Mouse (Mus musculus) kidney, postnatal 0 days (tissue): ENCODE results near the gene Gm26602. TPM values are rescaled to one million over a fixed set of nuclear protein-coding genes. Genes with fewer than 3 reads are reported as not detected.

Experiments
- ATAC-seq: fragments of 200-750 bp; cut with Nextera tagmentation; replicated peaks from 2 replicates; pipeline ENCODE4 v1.8.0; 2017; ENCODE audit warnings: low read depth, moderate number of reproducible peaks, moderate TSS enrichment, moderate library complexity; ENCODE audit not compliant: low FRiP score
- DNase-seq: peaks from one replicate; pipeline ENCODE4 v3.0.0-alpha.2; 2016; ENCODE audit warnings: low spot score
- H3K27ac ChIP-seq: fragments of 300-500 bp; sonication (generic); 2 replicates; pipeline ENCODE4 v1.5.1; 2014; ENCODE audit warnings: mild to moderate bottlenecking
- H3K27me3 ChIP-seq: fragments of 300-500 bp; sonication (generic); 2 replicates; pipeline ENCODE4 v1.6.1; 2014; ENCODE audit warnings: low read length, mixed read lengths; ENCODE audit not compliant: insufficient read depth
- H3K36me3 ChIP-seq: fragments of 300-500 bp; sonication (generic); 2 replicates; pipeline ENCODE4 v1.6.1; 2014; ENCODE audit warnings: low read length, mixed read lengths; ENCODE audit not compliant: insufficient read depth
- H3K4me1 ChIP-seq: fragments of 300-500 bp; sonication (generic); replicated peaks from 2 replicates; pipeline ENCODE4 v1.6.1; 2014; ENCODE audit warnings: antibody characterized with exemption, low read length, mixed read lengths; ENCODE audit not compliant: insufficient read depth
- H3K4me2 ChIP-seq: fragments of 300-500 bp; sonication (generic); 2 replicates; pipeline ENCODE4 v1.6.1; 2014; ENCODE audit warnings: mild to moderate bottlenecking, low read length, moderate library complexity, mixed read lengths
- H3K4me3 ChIP-seq: fragments of 300-500 bp; sonication (generic); replicated peaks from 2 replicates; pipeline ENCODE4 v1.5.1; 2014; ENCODE audit warnings: low read depth, low read length
- H3K9ac ChIP-seq: fragments of 300-500 bp; sonication (generic); 2 replicates; pipeline ENCODE4 v1.6.1; 2014; ENCODE audit warnings: low read depth, low read length
- H3K9me3 ChIP-seq: fragments of 300-500 bp; sonication (generic); replicated peaks from 2 replicates; pipeline ENCODE4 v1.6.1; 2016; ENCODE audit warnings: low read length, inconsistent platforms, mixed read lengths
- CTCF ChIP-seq: IDR thresholded peaks from 2 replicates; pipeline ENCODE4 v1.5.1; 2016; ENCODE audit warnings: antibody characterized with exemption, low read depth, mild to moderate bottlenecking, moderate library complexity
- WGBS: fragments of 180-500 bp; shearing (Covaris S2); extraction: QIAGEN DNeasy Blood & Tissue Kit; methylation state at CpG from one replicate; pipeline ENCODE4 v1.1.7; 2014; 5-methylcytosine and 5-hydroxymethylcytosine counted together
- polyA plus RNA-seq: library from polyadenylated mRNA; unstranded; fragments of >200 nt; fragmentation: Nextera tagmentation; extraction: Ambion mirVana; gene quantifications from 2 replicates; pipeline ENCODE4 v1.2.1, GENCODE M21; 2015

Gene Gm26602
- polyA plus RNA-seq, 1 experiment from 2014 or later: 21.6 TPM

GRCm38 (mm10) chr10:79906712-79907111, 3.9 kb upstream of the Gm26602 start:
- WGBS: 96% methylated on average over 9 of the region's 9 CpGs
- ATAC-seq: no peak
- no peak overlapping the region for H3K4me3 ChIP-seq

GRCm38 (mm10) chr10:79907415-79907814, 3.2 kb upstream of the Gm26602 start:
- H3K9ac ChIP-seq: no peak overlapping the region
- TF ChIP-seq CTCF: no peak
- H3K36me3 ChIP-seq: peaks cover 47% of the 10 kb centered on the region
- no peaks in the 10 kb centered on the region for H3K4me1 ChIP-seq
- DNase-seq (no peak), ATAC-seq (no peak)
- H3K27ac ChIP-seq: no peak overlapping the region
- WGBS: 89% methylated on average over 10 of the region's 10 CpGs
- H3K27me3 ChIP-seq: no peaks in the 10 kb centered on the region
- no peak overlapping the region for H3K4me3 ChIP-seq
- no peak overlapping the region for H3K4me2 ChIP-seq
- no peaks in the 10 kb centered on the region for H3K9me3 ChIP-seq

More at GRCm38 (mm10) chr10:79906712-79907111, 3.9 kb upstream of the Gm26602 start:
- no peak for TF ChIP-seq CTCF
- no peak overlapping the region for H3K4me2 ChIP-seq
- H3K9ac ChIP-seq: no peak overlapping the region
- no peak overlapping the region for H3K27ac ChIP-seq
- no peak for DNase-seq
- no peaks in the 10 kb centered on the region for H3K4me1 ChIP-seq
- H3K27me3 ChIP-seq: no peaks in the 10 kb centered on the region
- H3K36me3 ChIP-seq: peaks cover 45% of the 10 kb centered on the region
- H3K9me3 ChIP-seq: no peaks in the 10 kb centered on the region

GRCm38 (mm10) chr10:79908167-79909091, 2.2 kb upstream of the Gm26602 start, which contains the start of gene Med16:
Med16 (minus strand) TSS chr10:79908923.
- peak within 1 kb of the TSS; percentile 83 for H3K9ac ChIP-seq
- no peaks in the 10 kb centered on the region for H3K27me3 ChIP-seq
- peak; percentile 100 for DNase-seq
- H3K27ac ChIP-seq: peak within 1 kb of the TSS; percentile 95
- H3K4me3 ChIP-seq: peak within 1 kb of the TSS; percentile 58
- peak; percentile 96 for ATAC-seq
- TF ChIP-seq CTCF: no peak
- H3K4me1 ChIP-seq: no peaks in the 10 kb centered on the region
- H3K9me3 ChIP-seq: no peaks in the 10 kb centered on the region
- peak within 1 kb of the TSS; percentile 44 for H3K4me2 ChIP-seq
- 1% methylated on average over 52 of the region's 52 CpGs for WGBS
- H3K36me3 ChIP-seq: peaks cover 40% of the 10 kb centered on the region

GRCm38 (mm10) chr10:79909092-79909922, 1.3 kb upstream of the Gm26602 start:
- H3K27ac ChIP-seq: peak overlapping the region; percentile 95
- peak overlapping the region; percentile 44 for H3K4me2 ChIP-seq
- 0 out of 2 replicates have a peak overlapping the region, but pooled peaks have one; percentile 83 for H3K9ac ChIP-seq
- peaks cover 37% of the 10 kb centered on the region for H3K36me3 ChIP-seq
- whole genome bisulfite sequencing: 22% methylated on average over 14 of the region's 14 CpGs
- H3K9me3 ChIP-seq: no peaks in the 10 kb centered on the region
- H3K27me3 ChIP-seq: no peaks in the 10 kb centered on the region
- H3K4me1 ChIP-seq: no peaks in the 10 kb centered on the region
- TF ChIP-seq CTCF: no peak
- no peak for ATAC-seq
- DNase-seq: no peak
- H3K4me3 ChIP-seq: peak overlapping the region; percentile 58; the same call in 1 of the 2 replicates

- H3K27me3 ChIP-seq: no peaks in the 10 kb centered on the region
- peaks cover 9% of the 10 kb centered on the region for H3K4me1 ChIP-seq
- TF ChIP-seq CTCF: no peak
- H3K4me3 ChIP-seq: no peak overlapping the region
- peaks cover 15% of the 10 kb centered on the region for H3K36me3 ChIP-seq
- DNase-seq (no peak), ATAC-seq (no peak)
- WGBS: 64% methylated on average over 20 of the region's 20 CpGs
- H3K9ac ChIP-seq: no peak overlapping the region
- H3K4me2 ChIP-seq: no peak overlapping the region
- H3K9me3 ChIP-seq: no peaks in the 10 kb centered on the region
- H3K27ac ChIP-seq: no peak overlapping the region
Observed at GRCm38 (mm10) chr10:79912412-79912811, 1.8 kb downstream of the Gm26602 start.
